Mouse (Mus musculus) liver, embryonic 16.5 days (tissue): ENCODE measurements around the gene Rbm20. TPM values are rescaled to one million over a fixed set of nuclear protein-coding genes. Genes with fewer than 3 reads are reported as not detected.

ENCODE experiments used
- ATAC-seq: fragments of 200-750 bp; cut with Nextera tagmentation; 2 replicates; pipeline ENCODE4 v1.8.0; 2017; ENCODE audit warnings: low read depth, mild to moderate bottlenecking, moderate number of reproducible peaks, moderate library complexity
- H3K27ac ChIP-seq: fragments of 300-500 bp; sonication (generic); 2 replicates; pipeline ENCODE4 v1.5.1; 2014; ENCODE audit warnings: mild to moderate bottlenecking, low read length
- H3K27me3 ChIP-seq: fragments of 300-500 bp; sonication (generic); 2 replicates; pipeline ENCODE4 v1.6.1; 2014; ENCODE audit warnings: low read depth, low read length, mixed read lengths; ENCODE audit not compliant: control insufficient read depth, insufficient read depth
- H3K36me3 ChIP-seq: fragments of 300-500 bp; sonication (generic); 2 replicates; pipeline ENCODE4 v1.6.1; 2014; ENCODE audit warnings: mild to moderate bottlenecking; ENCODE audit not compliant: control insufficient read depth, insufficient read depth
- H3K4me1 ChIP-seq: fragments of 300-500 bp; sonication (generic); 2 replicates; pipeline ENCODE4 v1.6.1; 2014; ENCODE audit warnings: low read depth, low read length, mixed read lengths; ENCODE audit not compliant: control insufficient read depth
- H3K4me2 ChIP-seq: fragments of 300-500 bp; sonication (generic); 2 replicates; pipeline ENCODE4 v1.6.1; 2014; ENCODE audit warnings: low read depth, low read length, mixed read lengths
- H3K4me3 ChIP-seq: fragments of 300-500 bp; sonication (generic); 2 replicates; pipeline ENCODE4 v1.5.1; 2014; ENCODE audit warnings: low read depth, mild to moderate bottlenecking, low read length
- H3K9ac ChIP-seq: fragments of 300-500 bp; sonication (generic); 2 replicates; pipeline ENCODE4 v1.6.1; 2014; ENCODE audit warnings: low read depth, low read length
- H3K9me3 ChIP-seq: fragments of 300-500 bp; sonication (generic); replicated peaks from 2 replicates; pipeline ENCODE4 v1.6.1; 2016; ENCODE audit warnings: low read length; ENCODE audit not compliant: control insufficient read depth
- WGBS: fragments of 180-500 bp; shearing (Covaris S2); extraction: QIAGEN DNeasy Blood & Tissue Kit; methylation state at CpG from one replicate; pipeline ENCODE4 v1.1.7; 2014; ENCODE audit not compliant: insufficient replicate concordance; 5-methylcytosine and 5-hydroxymethylcytosine counted together
- polyA plus RNA-seq: library from polyadenylated mRNA; unstranded; fragments of >200 nt; fragmentation: Nextera tagmentation; extraction: Ambion mirVana; gene quantifications from 2 replicates; pipeline ENCODE4 v1.2.1, GENCODE M21; 2015

Gene Rbm20
- polyA plus RNA-seq, 1 experiment from 2014 or later = 0.25 TPM

GRCm38 (mm10) chr19:53797770-53798169 is 120.7 kb downstream of the Rbm20 start:
- no peak for ATAC-seq

GRCm38 (mm10) chr19:53799885-53800284 is 122.8 kb downstream of the Rbm20 start:
- peak; percentile 79 for ATAC-seq
- Histone ChIP-seq H3K9me3 (no peaks in the 10 kb centered on the region), H3K4me2 (peak overlapping the region; percentile 6; the same call in 1 of the 2 replicates), H3K27me3 (no peaks in the 10 kb centered on the region), H3K27ac (peak overlapping the region; percentile 13; the same call in 1 of the 2 replicates), H3K4me1 (peaks cover 44% of the 10 kb centered on the region), H3K36me3 (no peaks in the 10 kb centered on the region), H3K4me3 (no peak overlapping the region), H3K9ac (no peak overlapping the region; the same call in 1 of the 2 replicates)
- WGBS = 11% methylated on average over 11 of the region's 11 CpGs

More at GRCm38 (mm10) chr19:53797770-53798169, 120.7 kb downstream of the Rbm20 start:
- WGBS = 61% methylated on average over 10 of the region's 10 CpGs
- peaks cover 36% of the 10 kb centered on the region for H3K4me1 ChIP-seq
- H3K9me3 ChIP-seq = no peaks in the 10 kb centered on the region
- no peak overlapping the region for H3K27ac ChIP-seq
- H3K27me3 ChIP-seq = no peaks in the 10 kb centered on the region
- H3K9ac ChIP-seq = no peak overlapping the region
- H3K36me3 ChIP-seq = no peaks in the 10 kb centered on the region
- no peak overlapping the region for H3K4me2 ChIP-seq
- H3K4me3 ChIP-seq = no peak overlapping the region

GRCm38 (mm10) chr19:53800365-53800999 is 123.4 kb downstream of the Rbm20 start:
- ATAC-seq = peak; percentile 17; the same call in 1 of the 2 replicates
- no peaks in the 10 kb centered on the region for H3K9me3 ChIP-seq
- H3K27ac ChIP-seq = peak overlapping the region; percentile 13
- no peaks in the 10 kb centered on the region for H3K36me3 ChIP-seq
- WGBS = 36% methylated on average over 15 of the region's 15 CpGs
- H3K9ac ChIP-seq = no peak overlapping the region
- H3K27me3 ChIP-seq = no peaks in the 10 kb centered on the region
- H3K4me3 ChIP-seq = no peak overlapping the region
- H3K4me2 ChIP-seq = peak overlapping the region; percentile 6; the same call in 1 of the 2 replicates
- peaks cover 44% of the 10 kb centered on the region for H3K4me1 ChIP-seq

GRCm38 (mm10) chr19:53801380-53801779 is 124.3 kb downstream of the Rbm20 start:
- Histone ChIP-seq H3K9me3 (no peaks in the 10 kb centered on the region), H3K36me3 (no peaks in the 10 kb centered on the region), H3K4me2 (no peak overlapping the region), H3K27me3 (no peaks in the 10 kb centered on the region), H3K9ac (no peak overlapping the region), H3K4me3 (no peak overlapping the region), H3K27ac (peak overlapping the region; percentile 65), H3K4me1 (peaks cover 44% of the 10 kb centered on the region)
- no peak for ATAC-seq
- WGBS = 60% methylated on average over 5 of the region's 5 CpGs

GRCm38 (mm10) chr19:53801789-53802683 is 124.9 kb downstream of the Rbm20 start:
- Histone ChIP-seq H3K9me3 (no peaks in the 10 kb centered on the region), H3K27me3 (no peaks in the 10 kb centered on the region), H3K4me2 (no peak overlapping the region), H3K4me3 (no peak overlapping the region), H3K36me3 (no peaks in the 10 kb centered on the region), H3K4me1 (peaks cover 44% of the 10 kb centered on the region), H3K9ac (no peak overlapping the region), H3K27ac (peak overlapping the region; percentile 65)
- 26% methylated on average over 11 of the region's 11 CpGs for WGBS
- peak; percentile 63 for ATAC-seq

- no peak for ATAC-seq
- no peaks in the 10 kb centered on the region for H3K36me3 ChIP-seq
- H3K9ac ChIP-seq = no peak overlapping the region
- H3K27me3 ChIP-seq = no peaks in the 10 kb centered on the region
- H3K9me3 ChIP-seq = no peaks in the 10 kb centered on the region
- no peak overlapping the region for H3K4me2 ChIP-seq
- WGBS = 35% methylated on average over 2 of the region's 2 CpGs
- no peak overlapping the region for H3K27ac ChIP-seq
- H3K4me3 ChIP-seq = no peak overlapping the region
- H3K4me1 ChIP-seq = peaks cover 48% of the 10 kb centered on the region
Measured at GRCm38 (mm10) chr19:53803954-53804353, 126.8 kb downstream of the Rbm20 start.

GRCm38 (mm10) chr19:53805063-53805462 is 128.0 kb downstream of the Rbm20 start:
- no peaks in the 10 kb centered on the region for H3K36me3 ChIP-seq
- no peaks in the 10 kb centered on the region for H3K9me3 ChIP-seq
- WGBS = 51% methylated on average over 3 of the region's 3 CpGs
- peaks cover 52% of the 10 kb centered on the region for H3K4me1 ChIP-seq
- no peaks in the 10 kb centered on the region for H3K27me3 ChIP-seq
- no peak overlapping the region for H3K27ac ChIP-seq
- H3K4me3 ChIP-seq = no peak overlapping the region
- no peak overlapping the region for H3K9ac ChIP-seq
- ATAC-seq = no peak
- H3K4me2 ChIP-seq = no peak overlapping the region

GRCm38 (mm10) chr19:53806126-53806525 is 129.0 kb downstream of the Rbm20 start:
- Histone ChIP-seq H3K4me3 (no peak overlapping the region), H3K4me1 (peaks cover 49% of the 10 kb centered on the region), H3K27me3 (no peaks in the 10 kb centered on the region), H3K27ac (no peak overlapping the region), H3K36me3 (no peaks in the 10 kb centered on the region), H3K4me2 (no peak overlapping the region), H3K9ac (no peak overlapping the region), H3K9me3 (no peaks in the 10 kb centered on the region)
- no peak for ATAC-seq
- 69% methylated on average over 7 of the region's 7 CpGs for WGBS
